Mouse (Mus musculus) heart, postnatal 4 days (tissue): ENCODE results near the gene Gcsam. TPM values are rescaled to one million over a fixed set of nuclear protein-coding genes. Genes with fewer than 3 reads are reported as not detected.
A peak's percentile ranks its signal among the peaks of the same experiment; 100 is the strongest.

Experiments used
- DNase-seq: peaks from one replicate; pipeline ENCODE4 v3.0.0; 2021
- total RNA-seq, 2 experiments: library from RNA; stranded (reverse); gene quantifications; 2 replicates each; pipeline ENCODE4 v1.2.3; 2021

Gene Gcsam
- total RNA-seq, 2 experiments from 2014 or later, result 0.19 TPM; not detected in 1

GRCm38 (mm10) chr16:45651497-45651896 is 41.3 kb downstream of the Gcsam start:
- no peak for DNase-seq

GRCm38 (mm10) chr16:45653009-45653933 is 43.1 kb downstream of the Gcsam start:
- no peak for DNase-seq

- peak; percentile 8 for DNase-seq
Observed at GRCm38 (mm10) chr16:45653934-45654332, 43.8 kb downstream of the Gcsam start, which contains the start of gene BC016579. Gene BC016579 (minus strand): TSS chr16:45654068.

- DNase-seq, result no peak
Observed at GRCm38 (mm10) chr16:45654465-45654864, 44.3 kb downstream of the Gcsam start.

GRCm38 (mm10) chr16:45657574-45658159 is 47.5 kb downstream of the Gcsam start:
- DNase-seq, result no peak

- no peak for DNase-seq
Observed at GRCm38 (mm10) chr16:45658248-45658647, 48.1 kb downstream of the Gcsam start.

- no peak for DNase-seq
Observed at GRCm38 (mm10) chr16:45659596-45659995, 49.4 kb downstream of the Gcsam start.

- DNase-seq, result no peak
Observed at GRCm38 (mm10) chr16:45662381-45662780, 52.2 kb downstream of the Gcsam start.

GRCm38 (mm10) chr16:45666136-45666535 is 56.0 kb downstream of the Gcsam start:
- no peak for DNase-seq

- DNase-seq, result no peak
Observed at GRCm38 (mm10) chr16:45668178-45668577, 58.0 kb downstream of the Gcsam start.

GRCm38 (mm10) chr16:45670005-45670404 is 59.8 kb downstream of the Gcsam start:
- no peak for DNase-seq

Other genes with a start within 250 kb of the Gcsam start
- 10 to 100 TPM; 44.8 to 67.6 TPM for gene Cd200, start 201.3 kb upstream of the Gcsam start, total RNA-seq
- gene Gm609, start 117.4 kb upstream of the Gcsam start, total RNA-seq, result not detected
- gene Gm17783, start 78.3 kb upstream of the Gcsam start, total RNA-seq, result not detected
- not detected for gene Slc9c1, start 75.1 kb upstream of the Gcsam start, total RNA-seq
- gene BC016579, start 43.7 kb downstream of the Gcsam start, total RNA-seq, result not detected
- gene Tmprss7, start 83.3 kb downstream of the Gcsam start, total RNA-seq, result not detected
- gene Tagln3, start 114.2 kb downstream of the Gcsam start, total RNA-seq, result under 1 TPM; 0.43 to 0.57 TPM
- gene Abhd10, start 132.6 kb downstream of the Gcsam start, total RNA-seq, result 10 to 100 TPM; 23.1 to 26.9 TPM